Mouse (Mus musculus): Measurements from ENCODE around the gene Cox6b1. TPM values are rescaled to one million over a fixed set of nuclear protein-coding genes. Genes with fewer than 3 reads are reported as not detected.
A peak's percentile ranks its signal among the peaks of the same experiment; 100 is the strongest.

Cox6b1 gene
- total RNA-seq, 2 experiments from 2014 or later = 783 to 807 TPM

DNA sequence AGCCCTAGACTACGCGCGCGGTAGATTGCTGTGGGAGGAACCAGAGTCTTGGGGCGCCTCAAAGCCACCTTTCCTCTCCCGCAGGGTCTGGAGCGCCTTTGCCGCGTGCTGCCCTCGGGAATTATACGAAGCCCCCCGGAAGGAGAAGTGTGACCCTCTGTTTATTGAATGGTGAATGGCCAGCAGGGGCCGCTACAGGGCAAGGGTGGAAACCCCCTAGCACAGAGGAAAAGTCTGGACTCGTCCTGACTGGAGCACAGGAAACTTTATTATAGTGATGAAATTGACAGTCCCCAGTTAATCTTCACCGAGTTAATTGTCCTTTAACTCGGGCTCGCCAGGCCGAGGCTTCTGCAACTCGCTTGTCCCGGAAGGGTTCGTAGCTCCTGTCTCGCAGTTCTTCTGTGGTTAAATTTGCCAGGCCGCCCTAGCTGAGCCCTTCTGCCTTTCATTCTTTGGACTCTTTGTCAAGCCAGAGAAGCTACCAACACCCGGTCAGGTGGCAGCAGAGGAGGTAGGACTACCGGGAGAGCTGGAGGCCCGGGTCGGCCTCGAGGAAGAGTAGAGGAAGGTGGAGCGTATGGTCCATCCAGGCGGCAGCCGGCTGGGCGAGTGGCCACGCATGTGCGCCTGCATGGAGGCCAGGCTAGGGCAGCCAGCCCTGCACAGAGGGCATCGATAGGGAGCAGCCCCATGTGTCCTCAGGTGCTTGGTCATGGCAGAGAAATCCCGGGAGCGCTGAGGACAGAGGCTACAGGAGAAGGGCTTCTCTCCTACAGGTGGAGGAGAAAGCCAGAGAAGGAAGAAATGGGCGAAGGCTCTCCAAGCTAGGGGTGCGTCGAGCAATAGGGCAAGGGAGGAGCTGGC is 36.3 kb downstream of the Cox6b1 start:
- intact Hi-C loops (cut with DNase I) = loop anchor here (2.0 kb wide), 1 partner anchor 23 kb away; the partner anchor contains the start of gene Upk1a
- DNase-seq (ENCODE audit: low spot score in 2 of 2) = peak; percentile 70 to 82

DNA sequence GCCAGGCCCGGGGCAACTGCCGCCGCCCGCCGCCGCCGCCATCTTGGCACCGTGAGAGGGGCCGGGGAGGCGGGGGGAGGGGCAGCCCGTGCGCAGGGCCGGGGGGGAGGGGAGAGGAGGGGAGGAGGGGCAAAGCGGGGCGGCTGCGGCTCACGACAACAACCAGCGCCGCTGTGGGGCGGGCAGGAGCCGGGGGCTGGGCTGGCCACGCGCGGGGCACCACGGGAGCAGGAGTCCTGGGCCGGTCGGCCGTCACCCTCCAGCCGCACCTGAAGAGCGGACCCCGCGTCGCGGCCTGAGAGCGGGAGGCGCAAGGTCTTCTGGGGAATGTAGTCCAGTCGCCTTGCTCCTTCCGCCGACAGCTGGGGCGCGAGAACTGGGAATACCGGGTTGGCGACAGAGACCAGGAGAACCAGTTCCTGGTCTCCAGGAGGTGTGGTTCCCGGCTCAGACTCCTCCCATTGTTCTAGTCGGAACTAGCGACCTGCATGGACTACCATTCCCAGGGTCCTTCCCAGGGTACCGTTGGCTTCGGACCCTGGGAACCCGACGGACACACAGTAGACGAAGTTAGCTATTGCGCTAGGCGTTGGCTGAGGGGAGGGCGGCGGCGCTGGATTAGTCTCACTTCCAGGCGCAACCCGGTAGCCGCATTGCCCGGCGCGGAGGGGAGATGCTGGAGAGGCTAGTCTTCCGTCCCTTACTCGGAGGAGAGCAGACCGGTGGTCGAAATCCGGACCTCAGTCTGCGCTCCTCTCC is 37.1 kb downstream of the Cox6b1 start, which contains the start of gene Kmt2b:
TSS of gene Kmt2b (minus strand) at position 51 of the 759 bp plus-strand sequence.
- peak; percentile 95 to 96 for DNase-seq (ENCODE audit: low spot score in 2 of 2)
- intact Hi-C loops (cut with DNase I) = loop anchor here (2.0 kb wide), 1 partner anchor 24 kb away; the partner anchor contains the start of gene Upk1a

GRCm38 (mm10) chr7:30587842-30588667 is 37.9 kb downstream of the Cox6b1 start:
- peak; percentile 29 to 56 for DNase-seq (ENCODE audit: low spot score in 2 of 2)
- intact Hi-C loops (cut with DNase I) = loop anchor here (2.0 kb wide), 1 partner anchor 25 kb away; the partner anchor contains the start of gene Upk1a

- no peak for DNase-seq (ENCODE audit: low spot score in 2 of 2)
- intact Hi-C loops (cut with DNase I) = no loop called here
These were observed 39.4 kb downstream of the Cox6b1 start for GRCm38 (mm10) chr7:30586455-30587020.

GRCm38 (mm10) chr7:30585170-30585569 is 40.8 kb downstream of the Cox6b1 start:
- intact Hi-C loops (cut with DNase I) = no loop called here
- DNase-seq (ENCODE audit: low spot score in 2 of 2) = no peak

- intact Hi-C loops (cut with DNase I) = no loop called here
- DNase-seq (ENCODE audit: low spot score in 2 of 2) = no peak
These were observed 41.6 kb downstream of the Cox6b1 start for GRCm38 (mm10) chr7:30584339-30584738.

GRCm38 (mm10) chr7:30581547-30581946 is 44.4 kb downstream of the Cox6b1 start:
- intact Hi-C loops (cut with DNase I) = no loop called here
- DNase-seq (ENCODE audit: low spot score in 2 of 2) = no peak

GRCm38 (mm10) chr7:30579950-30580349 is 46.0 kb downstream of the Cox6b1 start:
- intact Hi-C loops (cut with DNase I) = no loop called here
- DNase-seq (ENCODE audit: low spot score in 2 of 2) = no peak

GRCm38 (mm10) chr7:30572969-30573368 is 53.0 kb downstream of the Cox6b1 start:
- intact Hi-C loops (cut with DNase I) = no loop called here
- DNase-seq (ENCODE audit: low spot score in 2 of 2) = no peak

DNA sequence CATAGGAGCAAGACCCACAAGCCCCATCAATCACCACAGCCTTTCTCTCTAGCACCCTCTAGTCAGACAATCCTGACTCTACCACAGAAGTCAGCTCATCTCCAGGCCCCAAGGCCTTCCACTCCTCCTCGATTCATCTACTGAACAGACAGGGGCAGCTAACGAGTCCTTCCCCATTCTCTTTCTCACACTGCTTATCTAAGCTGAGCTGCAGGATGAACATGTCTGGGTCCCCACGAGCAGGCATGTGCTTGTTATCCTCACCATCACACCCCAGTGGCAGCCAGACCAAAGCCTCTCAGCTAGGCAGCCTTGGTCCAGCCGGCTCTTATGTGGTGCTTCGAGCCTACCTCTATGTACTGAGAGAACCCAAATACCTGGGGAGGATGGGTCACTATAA is 53.6 kb downstream of the Cox6b1 start:
- intact Hi-C loops (cut with DNase I) = no loop called here
- DNase-seq (ENCODE audit: low spot score in 2 of 2) = no peak

DNA sequence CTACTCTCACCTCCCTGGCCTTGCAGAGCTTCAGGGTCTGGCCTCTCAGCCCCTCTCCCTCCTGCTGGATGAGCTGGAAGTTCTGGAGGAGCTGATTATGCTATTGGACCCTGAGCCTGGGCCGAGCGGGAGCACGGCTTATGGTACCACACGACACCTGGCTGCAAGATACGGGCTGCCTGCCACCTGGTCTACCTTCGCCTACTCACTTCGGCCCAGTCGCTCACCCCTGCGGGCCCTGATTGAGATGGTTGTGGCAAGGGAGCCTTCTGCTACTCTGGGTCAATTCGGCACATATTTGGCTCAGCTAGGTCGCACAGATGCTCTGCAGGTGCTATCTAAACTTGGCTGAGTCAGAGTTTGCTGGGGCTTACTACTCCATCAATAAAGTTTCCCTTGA is 58.4 kb downstream of the Cox6b1 start:
- DNase-seq (ENCODE audit: low spot score in 2 of 2) = no peak
- intact Hi-C loops (cut with DNase I) = no loop called here

Small RNA genes within 50 kb of the gene (microRNA-seq; reads per million reads assigned to microRNA genes)
- gene Mir3569 = 0.67 to 1.1 reads per million in 2 experiments

Other genes starting within 250 kb of the Cox6b1 start
- 10 to 100 TPM; 24.9 to 26.1 TPM for gene Tyrobp, start 212.4 kb downstream of the Cox6b1 start, total RNA-seq (2021)
- 1 to 10 TPM in 1 of 2 experiments, not detected in 1; 2.6 TPM for gene Hcst, start 206.3 kb downstream of the Cox6b1 start, total RNA-seq (2021)
- gene Nfkbid, start 204.4 kb downstream of the Cox6b1 start, total RNA-seq (2021) = 1 to 10 TPM; 2.8 to 4.2 TPM
- 1,000 to 10,000 TPM; 1,098 to 1,148 TPM for gene Aplp1, start 180.6 kb downstream of the Cox6b1 start, total RNA-seq (2021)
- 1 to 10 TPM; 6.1 to 8.0 TPM for gene Kirrel2, start 168.5 kb downstream of the Cox6b1 start, total RNA-seq (2021)
- under 1 TPM; 0.35 to 0.53 TPM for gene Nphs1, start 167.8 kb downstream of the Cox6b1 start, total RNA-seq (2021)
- not detected for gene Prodh2, start 132.5 kb downstream of the Cox6b1 start, total RNA-seq (2021)
- gene Arhgap33, start 91.1 kb downstream of the Cox6b1 start, total RNA-seq (2021) = 100 to 1,000 TPM; 233 to 246 TPM
- 10 to 100 TPM in 1 of 2 experiments, 1 to 10 TPM in 1; 5.3 to 10.8 TPM for gene Hspb6, start 74.0 kb downstream of the Cox6b1 start, total RNA-seq (2021)
- 1 to 10 TPM; 2.7 to 3.8 TPM for gene Proser3, start 73.9 kb downstream of the Cox6b1 start, total RNA-seq (2021)
- 10 to 100 TPM; 37.5 to 39.0 TPM for gene Lin37, start 66.3 kb downstream of the Cox6b1 start, total RNA-seq (2021)
- 10 to 100 TPM; 60.2 to 61.4 TPM for gene U2af1l4, start 62.9 kb downstream of the Cox6b1 start, total RNA-seq (2021)
- 1 to 10 TPM; 3.8 to 4.6 TPM for gene Gm49396, start 62.8 kb downstream of the Cox6b1 start, total RNA-seq (2021)
- 10 to 100 TPM; 81.0 to 81.3 TPM for gene Psenen, start 62.5 kb downstream of the Cox6b1 start, total RNA-seq (2021)
- 1 to 10 TPM; 1.1 to 1.6 TPM for gene Igflr1, start 60.7 kb downstream of the Cox6b1 start, total RNA-seq (2021)
- 10 to 100 TPM; 48.5 to 49.0 TPM for gene Kmt2b, start 37.4 kb downstream of the Cox6b1 start, total RNA-seq (2021)
- not detected for gene Zbtb32, start 27.2 kb downstream of the Cox6b1 start, total RNA-seq (2021)
- under 1 TPM; 0.32 to 0.48 TPM for gene Upk1a, start 13.3 kb downstream of the Cox6b1 start, total RNA-seq (2021)
- gene Etv2, start 9.7 kb upstream of the Cox6b1 start, total RNA-seq (2021) = not detected
- gene Rbm42, start 24.2 kb upstream of the Cox6b1 start, total RNA-seq (2021) = 10 to 100 TPM; 67.9 to 69.0 TPM
- gene Haus5, start 38.8 kb upstream of the Cox6b1 start, total RNA-seq (2021) = 1 to 10 TPM; 5.9 to 6.5 TPM
- gene Pmis2, start 45.5 kb upstream of the Cox6b1 start, total RNA-seq (2021) = not detected
- not detected for gene 2200002J24Rik, start 72.8 kb upstream of the Cox6b1 start, total RNA-seq (2021)
- gene Atp4a, start 86.1 kb upstream of the Cox6b1 start, total RNA-seq (2021) = 1 to 10 TPM in 1 of 2 experiments, under 1 TPM in 1; 0.78 to 1.0 TPM
- gene Tmem147, start 103.4 kb upstream of the Cox6b1 start, total RNA-seq (2021) = 100 to 1,000 TPM; 137 TPM
- gene Gapdhs, start 117.5 kb upstream of the Cox6b1 start, total RNA-seq (2021) = not detected
- gene Sbsn, start 125.3 kb upstream of the Cox6b1 start, total RNA-seq (2021) = 10 to 100 TPM in 1 of 2 experiments, 1 to 10 TPM in 1; 5.5 to 10.0 TPM
- gene Dmkn, start 137.6 kb upstream of the Cox6b1 start, total RNA-seq (2021) = 1 to 10 TPM; 3.6 to 4.2 TPM
- gene Krtdap, start 161.7 kb upstream of the Cox6b1 start, total RNA-seq (2021) = not detected
- gene Ffar2, start 197.6 kb upstream of the Cox6b1 start, total RNA-seq (2021) = under 1 TPM in 1 of 2 experiments, not detected in 1; 0.17 TPM
- gene Ffar3, start 230.0 kb upstream of the Cox6b1 start, total RNA-seq (2021) = under 1 TPM in 1 of 2 experiments, not detected in 1; 0.21 TPM
- not detected for gene Ffar1, start 235.4 kb upstream of the Cox6b1 start, total RNA-seq (2021)

Measured in left cerebral cortex, postnatal 14 days (tissue).